Mouse (Mus musculus) spleen, postnatal 4 days (tissue): ENCODE measurements around the gene Pa2g4.
"Not testable (repeated sequence)": the region's sequence is repeated elsewhere in the genome, so short reads cannot be mapped to it uniquely, and the experiment has no call there.

Experiments used
- DNase-seq, 2 experiments: peaks; one replicate each; pipeline ENCODE4 v3.0.0; 2022; ENCODE audit warnings: low spot score in 2 of 2

Gene Pa2g4

GRCm38 (mm10) chr10:128565788-128566531 is at the start of gene Pa2g4:
Pa2g4 (minus strand) TSS chr10:128565987.
- peak; percentile 95 to 97 for DNase-seq

- no peak for DNase-seq
These were observed 49.1 kb upstream of the Pa2g4 start for GRCm38 (mm10) chr10:128614934-128615333.

GRCm38 (mm10) chr10:128613820-128614219 is 48.0 kb upstream of the Pa2g4 start:
- DNase-seq = not testable (repeated sequence)

GRCm38 (mm10) chr10:128613154-128613440 is 47.3 kb upstream of the Pa2g4 start:
- no peak for DNase-seq

- DNase-seq = peak; percentile 69 to 91
These were observed 46.8 kb upstream of the Pa2g4 start for GRCm38 (mm10) chr10:128612433-128613153.

- no peak for DNase-seq
These were observed 40.7 kb upstream of the Pa2g4 start for GRCm38 (mm10) chr10:128606483-128606882.

- no peak for DNase-seq
These were observed 36.8 kb upstream of the Pa2g4 start for GRCm38 (mm10) chr10:128602470-128603128.

GRCm38 (mm10) chr10:128601499-128601898 is 35.7 kb upstream of the Pa2g4 start:
- no peak for DNase-seq

GRCm38 (mm10) chr10:128598476-128598875 is 32.7 kb upstream of the Pa2g4 start:
- DNase-seq = no peak

- DNase-seq = no peak
These were observed 27.0 kb upstream of the Pa2g4 start for GRCm38 (mm10) chr10:128592797-128593196.

- DNase-seq = no peak
These were observed 25.6 kb upstream of the Pa2g4 start for GRCm38 (mm10) chr10:128591436-128591835.

GRCm38 (mm10) chr10:128590193-128590690 is 24.5 kb upstream of the Pa2g4 start:
- DNase-seq = peak; percentile 38 to 83

- DNase-seq = no peak
These were observed 23.8 kb upstream of the Pa2g4 start, which contains the start of gene Erbb3 for GRCm38 (mm10) chr10:128589464-128590192. Erbb3 (minus strand) TSS chr10:128589652.

GRCm38 (mm10) chr10:128588775-128589463 is 23.1 kb upstream of the Pa2g4 start:
- DNase-seq = no peak

GRCm38 (mm10) chr10:128588136-128588535 is 22.3 kb upstream of the Pa2g4 start:
- no peak for DNase-seq

- no peak for DNase-seq
These were observed 21.9 kb upstream of the Pa2g4 start for GRCm38 (mm10) chr10:128587697-128588096.

- no peak for DNase-seq
These were observed 21.3 kb upstream of the Pa2g4 start for GRCm38 (mm10) chr10:128587120-128587519.

GRCm38 (mm10) chr10:128586546-128586945 is 20.8 kb upstream of the Pa2g4 start:
- no peak for DNase-seq

GRCm38 (mm10) chr10:128584386-128584785 is 18.6 kb upstream of the Pa2g4 start:
- no peak for DNase-seq

GRCm38 (mm10) chr10:128583644-128584043 is 17.9 kb upstream of the Pa2g4 start:
- no peak for DNase-seq

- DNase-seq = no peak
These were observed 13.9 kb upstream of the Pa2g4 start for GRCm38 (mm10) chr10:128579731-128580130.
